Mouse (Mus musculus): ENCODE data around the gene Tspan2.

- TF ChIP-seq CTCF (IDR thresholded peaks at IDR 0.05; ENCODE audit: insufficient read depth, low read length) (no peak), POLR2A (IDR thresholded peaks at IDR 0.05; ENCODE audit: borderline replicate concordance, extremely low read depth, low read depth, low read length) (no peak)
Observed at GRCm38 (mm10) chr3:102729416-102729815, 4.9 kb upstream of the Tspan2 start.
